Mouse (Mus musculus): ENCODE data around the gene Rab4b.

DNA sequence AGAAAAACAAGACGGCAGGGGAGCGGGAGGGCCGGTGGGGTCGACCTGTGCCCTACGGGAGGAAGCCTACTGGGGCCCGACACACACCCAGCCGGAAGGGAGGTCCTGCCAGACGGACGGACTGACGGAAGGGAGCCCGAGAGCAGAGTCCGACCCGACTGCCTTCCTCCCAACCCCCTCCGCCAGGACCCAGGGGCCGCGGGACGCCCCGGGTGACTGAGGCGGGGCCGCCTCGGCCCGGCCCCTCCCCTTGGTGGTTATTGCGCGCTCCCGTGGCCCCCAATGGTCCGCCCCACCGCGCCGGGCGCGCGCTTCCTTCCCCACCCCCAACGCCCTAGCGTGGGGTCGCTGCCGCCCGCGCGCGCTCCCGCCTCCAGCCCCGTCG, 12.5 kb downstream of the Rab4b start:
- TF ChIP-seq CTCF (IDR thresholded peaks at IDR 0.05; ENCODE audit: control insufficient read depth, insufficient read depth, insufficient replicate concordance, low read depth, low read length) (no peak), POLR2A (IDR thresholded peaks at IDR 0.05; ENCODE audit: control insufficient read depth, low read depth, low read length) (peak; percentile 82)
